Mouse (Mus musculus): Measurements from ENCODE around the gene Map2k6.

GRCm38 (mm10) chr11:110453445-110454154 lies 54.7 kb downstream of the Map2k6 start:
- TF ChIP-seq CTCF (IDR thresholded peaks at IDR 0.05) (no peak), EP300 (IDR thresholded peaks at IDR 0.05) (no peak)
